Mouse (Mus musculus) heart, embryonic 10.5 days (tissue): ENCODE results near the gene Gm28035. TPM values are rescaled to one million over a fixed set of nuclear protein-coding genes. Genes with fewer than 3 reads are reported as not detected.

Source experiments
- DNase-seq: peaks from one replicate; pipeline ENCODE4 v3.0.0-alpha.2; 2017; ENCODE audit warnings: low spot score
- H3K27ac ChIP-seq: fragments of 300-500 bp; sonication (generic); 2 replicates; pipeline ENCODE4 v1.5.1; 2016; ENCODE audit warnings: mild to moderate bottlenecking
- H3K27me3 ChIP-seq: fragments of 300-500 bp; sonication (generic); 2 replicates; pipeline ENCODE4 v1.6.1; 2016; ENCODE audit warnings: mild to moderate bottlenecking; ENCODE audit not compliant: poor library complexity, insufficient read depth, severe bottlenecking
- H3K36me3 ChIP-seq: fragments of 300-500 bp; sonication (generic); 2 replicates; pipeline ENCODE4 v1.6.1; 2016; ENCODE audit warnings: mild to moderate bottlenecking, moderate library complexity
- H3K4me1 ChIP-seq: fragments of 300-500 bp; sonication (generic); 2 replicates; pipeline ENCODE4 v1.6.1; 2016; ENCODE audit warnings: mild to moderate bottlenecking
- H3K4me3 ChIP-seq: fragments of 300-500 bp; sonication (generic); 2 replicates; pipeline ENCODE4 v1.5.1; 2016; ENCODE audit warnings: mild to moderate bottlenecking, moderate library complexity
- H3K9me3 ChIP-seq: fragments of 300-500 bp; sonication (generic); 2 replicates; pipeline ENCODE4 v1.6.1; 2016; ENCODE audit warnings: mild to moderate bottlenecking, moderate library complexity
- WGBS: fragments of 180-500 bp; shearing (Covaris S2); methylation state at CpG from one replicate; pipeline ENCODE4 v1.1.7; 2016; 5-methylcytosine and 5-hydroxymethylcytosine counted together
- polyA plus RNA-seq: library from polyadenylated mRNA; unstranded; fragments of >200 nt; fragmentation: Nextera tagmentation; extraction: Ambion mirVana; gene quantifications from 2 replicates; pipeline ENCODE4 v1.2.1, GENCODE M21; 2016

Gene Gm28035
- polyA plus RNA-seq, 1 experiment from 2014 or later = 0.19 TPM

GRCm38 (mm10) chr2:30309351-30309750 lies 69.0 kb downstream of the Gm28035 start:
- no peak overlapping the region for H3K4me3 ChIP-seq
- H3K36me3 ChIP-seq = peaks cover 97% of the 10 kb centered on the region
- H3K27ac ChIP-seq = no peak overlapping the region
- no peaks in the 10 kb centered on the region for H3K9me3 ChIP-seq
- no peaks in the 10 kb centered on the region for H3K4me1 ChIP-seq
- WGBS = 83% methylated on average over 3 of the region's 3 CpGs
- no peaks in the 10 kb centered on the region for H3K27me3 ChIP-seq
- DNase-seq = no peak

DNA sequence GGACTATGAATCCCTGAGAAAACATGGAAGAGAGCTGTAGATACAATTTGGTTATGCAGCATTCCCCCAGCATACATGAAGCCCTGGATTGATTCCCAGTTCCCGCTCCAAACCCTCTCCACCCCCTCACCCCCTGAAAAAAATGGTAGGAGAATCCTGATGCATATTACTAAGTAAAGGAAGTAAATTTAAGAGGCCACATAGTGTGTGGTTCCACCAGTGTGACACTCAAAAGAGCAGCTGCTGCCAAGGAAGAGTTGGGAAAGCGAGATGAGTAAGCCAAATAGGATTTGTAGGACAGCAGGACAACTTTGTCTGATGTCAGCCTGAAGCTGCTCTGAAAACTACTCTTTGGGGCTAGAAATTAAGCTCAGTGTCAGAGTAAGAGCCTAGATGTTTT lies 71.1 kb downstream of the Gm28035 start:
- no peaks in the 10 kb centered on the region for H3K9me3 ChIP-seq
- WGBS = 90% methylated on average over 2 of the region's 2 CpGs
- DNase-seq = no peak
- no peak overlapping the region for H3K27ac ChIP-seq
- H3K4me3 ChIP-seq = no peak overlapping the region
- no peaks in the 10 kb centered on the region for H3K27me3 ChIP-seq
- peaks cover 97% of the 10 kb centered on the region for H3K36me3 ChIP-seq
- H3K4me1 ChIP-seq = no peaks in the 10 kb centered on the region

DNA sequence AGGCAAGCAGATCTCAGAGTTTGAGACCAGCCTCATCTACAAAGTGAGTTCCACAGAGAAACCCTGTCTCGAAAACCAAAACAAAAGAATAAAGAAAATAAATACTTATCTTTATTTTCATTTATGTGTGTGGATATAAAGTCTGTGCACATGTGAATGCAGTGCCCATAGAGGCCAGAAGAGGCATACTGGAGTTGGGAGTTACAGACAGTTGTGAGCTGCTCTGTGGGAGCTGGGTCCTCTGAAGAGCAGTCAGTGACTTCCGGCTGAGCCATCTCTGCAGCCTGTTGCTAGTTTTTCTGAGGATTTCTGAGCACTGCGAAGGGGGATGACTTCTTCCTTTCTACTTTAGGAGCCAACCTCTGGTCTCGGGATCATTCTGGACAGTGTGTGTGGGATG lies 75.8 kb downstream of the Gm28035 start:
- no peaks in the 10 kb centered on the region for H3K4me1 ChIP-seq
- WGBS = 93% methylated on average over 4 of the region's 4 CpGs

DNA sequence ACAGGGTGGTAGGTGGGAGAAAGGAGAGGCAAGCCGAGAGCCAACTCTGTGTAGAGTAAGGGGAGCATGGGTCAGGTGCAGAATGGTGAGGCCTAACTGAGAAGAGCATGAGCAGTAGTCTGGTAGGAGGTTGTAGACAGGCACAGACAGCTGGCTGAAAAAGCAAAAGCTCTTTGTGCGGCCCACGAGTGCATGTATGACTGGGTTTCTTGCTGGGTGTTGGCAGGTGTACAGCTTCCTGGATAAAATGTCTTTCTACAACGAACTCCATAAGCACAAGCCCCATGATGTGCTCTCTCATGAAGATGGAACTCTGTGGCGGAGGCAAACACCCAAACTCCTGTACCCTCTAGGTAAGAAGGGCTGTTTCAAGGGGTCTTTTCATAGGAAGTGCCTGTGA lies 76.6 kb downstream of the Gm28035 start:
- no peak overlapping the region for H3K4me3 ChIP-seq
- no peaks in the 10 kb centered on the region for H3K9me3 ChIP-seq
- DNase-seq = no peak
- 90% methylated on average over 5 of the region's 5 CpGs for WGBS
- H3K4me1 ChIP-seq = no peaks in the 10 kb centered on the region
- no peak overlapping the region for H3K27ac ChIP-seq
- no peaks in the 10 kb centered on the region for H3K27me3 ChIP-seq
- H3K36me3 ChIP-seq = peaks cover 95% of the 10 kb centered on the region

More for the DNA sequence above, 75.8 kb downstream of the Gm28035 start:
- no peak for DNase-seq
- no peak overlapping the region for H3K27ac ChIP-seq
- peaks cover 93% of the 10 kb centered on the region for H3K36me3 ChIP-seq
- H3K4me3 ChIP-seq = no peak overlapping the region
- H3K27me3 ChIP-seq = no peaks in the 10 kb centered on the region
- H3K9me3 ChIP-seq = no peaks in the 10 kb centered on the region

DNA sequence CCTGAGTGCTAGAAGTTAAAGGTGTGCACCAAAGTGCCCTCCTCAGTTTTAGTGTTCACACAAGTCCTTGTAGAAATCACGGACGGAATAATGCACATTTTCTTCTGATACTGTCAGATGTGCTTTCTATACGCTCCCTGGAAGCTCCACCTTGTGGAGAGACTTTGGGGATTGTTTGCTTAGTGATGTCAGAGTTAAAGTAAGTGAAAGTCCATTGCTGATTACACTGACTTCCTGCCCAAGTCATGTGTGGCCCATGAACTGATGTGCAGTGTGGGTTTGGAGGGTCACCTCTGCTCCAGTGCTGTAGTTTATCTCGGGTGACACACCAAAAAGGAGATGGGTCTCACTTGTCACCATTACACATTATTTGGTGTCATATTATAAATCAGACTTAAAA lies 78.9 kb downstream of the Gm28035 start:
- H3K9me3 ChIP-seq = no peaks in the 10 kb centered on the region
- DNase-seq = no peak
- H3K4me3 ChIP-seq = no peak overlapping the region
- H3K27me3 ChIP-seq = no peaks in the 10 kb centered on the region
- H3K36me3 ChIP-seq = peaks cover 95% of the 10 kb centered on the region
- H3K4me1 ChIP-seq = no peaks in the 10 kb centered on the region
- H3K27ac ChIP-seq = no peak overlapping the region
- 83% methylated on average over 4 of the region's 4 CpGs for WGBS

DNA sequence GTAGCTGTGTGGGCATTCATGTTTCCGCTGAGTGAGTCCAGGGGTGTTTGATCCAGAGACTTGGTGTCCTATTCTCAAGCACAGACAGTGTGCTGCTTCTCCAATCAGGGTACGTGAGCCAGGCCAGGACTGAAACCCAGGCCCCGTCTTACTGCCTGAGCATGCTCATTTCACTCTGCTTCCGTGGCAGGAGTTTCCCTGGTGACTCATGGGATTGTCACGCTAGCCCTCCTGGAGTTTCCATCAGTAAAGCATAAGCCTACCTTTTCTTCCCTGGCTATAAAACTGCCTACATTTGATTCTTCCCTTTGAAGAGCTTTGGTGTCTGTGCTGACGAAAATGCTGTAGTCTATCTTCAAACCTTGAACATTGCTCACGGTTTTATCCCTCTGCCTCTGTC lies 82.7 kb downstream of the Gm28035 start:
- no peak for DNase-seq
- Histone ChIP-seq H3K36me3 (peaks cover 96% of the 10 kb centered on the region), H3K27ac (no peak overlapping the region), H3K27me3 (no peaks in the 10 kb centered on the region), H3K4me1 (no peaks in the 10 kb centered on the region), H3K9me3 (no peaks in the 10 kb centered on the region), H3K4me3 (no peak overlapping the region)
- WGBS = 90% methylated on average over 7 of the region's 7 CpGs

- Histone ChIP-seq H3K4me3 (no peak overlapping the region), H3K36me3 (peaks cover 99% of the 10 kb centered on the region), H3K9me3 (no peaks in the 10 kb centered on the region), H3K4me1 (no peaks in the 10 kb centered on the region), H3K27me3 (no peaks in the 10 kb centered on the region), H3K27ac (no peak overlapping the region)
- DNase-seq = no peak
- 92% methylated on average over 5 of the region's 5 CpGs for WGBS
Measured at GRCm38 (mm10) chr2:30325296-30325695, 84.9 kb downstream of the Gm28035 start.

DNA sequence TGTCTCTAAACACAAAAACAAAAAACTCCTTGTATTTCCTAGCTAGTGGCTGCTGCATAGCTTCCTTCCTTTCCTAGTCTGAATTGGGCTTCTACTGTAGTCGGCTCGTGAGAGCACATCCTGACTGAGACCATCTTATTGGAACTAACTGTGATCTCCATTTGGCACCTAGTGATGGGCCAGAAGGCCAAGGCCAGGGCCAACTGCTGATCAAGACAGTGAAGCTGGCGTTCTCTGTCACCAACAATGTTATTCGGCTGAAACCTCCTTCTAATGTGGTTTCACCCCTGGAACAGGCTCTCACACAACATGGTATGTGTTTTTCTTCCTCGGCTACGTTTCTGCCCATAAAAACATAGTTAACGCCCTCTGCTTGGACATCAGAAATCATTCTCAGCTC lies 86.9 kb downstream of the Gm28035 start:
- Histone ChIP-seq H3K36me3 (peaks cover 99% of the 10 kb centered on the region), H3K4me3 (no peak overlapping the region), H3K27ac (no peak overlapping the region), H3K27me3 (no peaks in the 10 kb centered on the region), H3K4me1 (no peaks in the 10 kb centered on the region), H3K9me3 (no peaks in the 10 kb centered on the region)
- 91% methylated on average over 7 of the region's 7 CpGs for WGBS
- no peak for DNase-seq

- no peak for DNase-seq
- Histone ChIP-seq H3K9me3 (no peaks in the 10 kb centered on the region), H3K36me3 (peaks cover 99% of the 10 kb centered on the region), H3K4me1 (no peaks in the 10 kb centered on the region), H3K27ac (no peak overlapping the region), H3K4me3 (no peak overlapping the region), H3K27me3 (no peaks in the 10 kb centered on the region)
- 92% methylated on average over 3 of the region's 3 CpGs for WGBS
Measured at GRCm38 (mm10) chr2:30328791-30329190, 88.4 kb downstream of the Gm28035 start.

Other genes starting within 250 kb of the Gm28035 start
- gene Wdr34, start 191.7 kb upstream of the Gm28035 start, polyA plus RNA-seq = 17.7 and 22.3 TPM in 2 replicates
- 341 and 570 TPM in 2 replicates for gene Set, start 183.2 kb upstream of the Gm28035 start, polyA plus RNA-seq
- gene Pkn3, start 162.9 kb upstream of the Gm28035 start, polyA plus RNA-seq = 13.8 and 17.7 TPM in 2 replicates
- gene Zdhhc12, start 146.9 kb upstream of the Gm28035 start, polyA plus RNA-seq = 65.5 and 66.2 TPM in 2 replicates
- 5.9 and 7.2 TPM in 2 replicates for gene Zer1, start 116.0 kb upstream of the Gm28035 start, polyA plus RNA-seq
- gene Tbc1d13, start 106.8 kb upstream of the Gm28035 start, polyA plus RNA-seq = 3.9 and 6.8 TPM in 2 replicates
- 31.3 and 32.5 TPM in 2 replicates for gene Endog, start 69.1 kb upstream of the Gm28035 start, polyA plus RNA-seq
- 52.1 and 72.0 TPM in 2 replicates for gene Spout1, start 62.1 kb upstream of the Gm28035 start, polyA plus RNA-seq
- gene Kyat1, start 34.7 kb upstream of the Gm28035 start, polyA plus RNA-seq = 12.8 and 17.2 TPM in 2 replicates
- gene Lrrc8a, start 2.9 kb upstream of the Gm28035 start, polyA plus RNA-seq = 20.2 and 34.4 TPM in 2 replicates
- gene Phyhd1, start 25.6 kb downstream of the Gm28035 start, polyA plus RNA-seq = 4.4 and 5.2 TPM in 2 replicates
- gene Gm28038, start 40.5 kb downstream of the Gm28035 start, polyA plus RNA-seq = not detected in 2 replicates
- 29.3 and 31.7 TPM in 2 replicates for gene Dolk, start 45.8 kb downstream of the Gm28035 start, polyA plus RNA-seq
- 45.2 and 46.5 TPM in 2 replicates for gene Nup188, start 45.8 kb downstream of the Gm28035 start, polyA plus RNA-seq
- gene Sh3glb2, start 118.8 kb downstream of the Gm28035 start, polyA plus RNA-seq = 101 and 132 TPM in 2 replicates
- gene Miga2, start 123.7 kb downstream of the Gm28035 start, polyA plus RNA-seq = 28.2 and 35.1 TPM in 2 replicates
- gene Dolpp1, start 151.7 kb downstream of the Gm28035 start, polyA plus RNA-seq = 29.9 and 36.1 TPM in 2 replicates
- gene Crat, start 175.2 kb downstream of the Gm28035 start, polyA plus RNA-seq = 36.1 and 55.2 TPM in 2 replicates
- gene Ptpa, start 175.5 kb downstream of the Gm28035 start, polyA plus RNA-seq = 129 and 140 TPM in 2 replicates
- 1.00 and 2.2 TPM in 2 replicates for gene Ier5l, start 233.7 kb downstream of the Gm28035 start, polyA plus RNA-seq